Mouse (Mus musculus): ENCODE measurements at regions not wholly inside any gene's neighbourhood (a gene's known extent, or its start where the extent isn't known, plus 50 kb on each side); places are given as distances from the start of the nearest gene placed in this dataset.

GRCm38 (mm10) chr8:91895987-91896386, 94.1 kb upstream of the Irx3 start:
- DNase-seq (ENCODE audit: low read depth) = no peak

- no peak for DNase-seq (ENCODE audit: low read depth)
Measured at GRCm38 (mm10) chr8:91884862-91885261, 83.0 kb upstream of the Irx3 start.

GRCm38 (mm10) chr8:91884325-91884724, 82.5 kb upstream of the Irx3 start:
- DNase-seq (ENCODE audit: low read depth) = no peak

- DNase-seq (ENCODE audit: low read depth) = no peak
Measured at GRCm38 (mm10) chr8:91883012-91883411, 81.1 kb upstream of the Irx3 start.

GRCm38 (mm10) chr8:91878886-91879285, 77.0 kb upstream of the Irx3 start:
- DNase-seq (ENCODE audit: low read depth) = no peak

- DNase-seq (ENCODE audit: low read depth) = no peak
Measured at GRCm38 (mm10) chr8:91876161-91876560, 74.3 kb upstream of the Irx3 start.

- no peak for DNase-seq (ENCODE audit: low read depth)
Measured at GRCm38 (mm10) chr8:91873232-91873631, 71.4 kb upstream of the Irx3 start.

GRCm38 (mm10) chr8:91872278-91873115, 70.6 kb upstream of the Irx3 start:
- DNase-seq (ENCODE audit: low read depth) = no peak

GRCm38 (mm10) chr8:91867069-91867468, 65.2 kb upstream of the Irx3 start:
- DNase-seq (ENCODE audit: low read depth) = no peak

- DNase-seq (ENCODE audit: low read depth) = no peak
Measured at GRCm38 (mm10) chr8:91866076-91866475, 64.2 kb upstream of the Irx3 start.

GRCm38 (mm10) chr8:91865361-91865760, 63.5 kb upstream of the Irx3 start:
- DNase-seq (ENCODE audit: low read depth) = no peak

- no peak for DNase-seq (ENCODE audit: low read depth)
Measured at GRCm38 (mm10) chr8:91863505-91863904, 61.6 kb upstream of the Irx3 start.

- no peak for DNase-seq (ENCODE audit: low read depth)
Measured at GRCm38 (mm10) chr8:91855881-91856280, 54.0 kb upstream of the Irx3 start.

- no peak for DNase-seq (ENCODE audit: low read depth)
Measured at GRCm38 (mm10) chr8:91854369-91854768, 52.5 kb upstream of the Irx3 start.

GRCm38 (mm10) chr8:91853803-91854202, 51.9 kb upstream of the Irx3 start:
- DNase-seq (ENCODE audit: low read depth) = no peak

- no peak for DNase-seq (ENCODE audit: low read depth)
Measured at GRCm38 (mm10) chr8:91853336-91853735, 51.5 kb upstream of the Irx3 start.

Data from gonadal fat pad, adult 2 months (tissue).